Mouse (Mus musculus) myocyte (in vitro differentiated cells): ENCODE measurements at regions not wholly inside any gene's neighbourhood (a gene's known extent, or its start where the extent isn't known, plus 50 kb on each side); places are given as distances from the start of the nearest gene placed in this dataset.

Source experiments
- H3K27me3 ChIP-seq: one replicate; pipeline ENCODE4 v1.6.1; 2011; ENCODE audit not compliant: control insufficient read depth, insufficient read depth, insufficient read length
- H3K36me3 ChIP-seq: one replicate; pipeline ENCODE4 v1.6.1; 2011; ENCODE audit not compliant: control insufficient read depth, insufficient read depth
- H3K4me2 ChIP-seq: one replicate; pipeline ENCODE4 v1.6.1; 2011; ENCODE audit warnings: low read depth, control low read depth
- H3K4me3 ChIP-seq: one replicate; pipeline ENCODE4 v1.5.1; 2011; ENCODE audit warnings: mild to moderate bottlenecking, control low read depth, moderate library complexity
- H3K79me2 ChIP-seq: one replicate; pipeline ENCODE4 v1.6.1; 2011; ENCODE audit not compliant: control insufficient read depth, insufficient read depth
- H3ac ChIP-seq: one replicate; pipeline ENCODE4 v1.6.1; 2011; ENCODE audit not compliant: control insufficient read depth, insufficient read length
- CEBPB ChIP-seq: IDR thresholded peaks from 2 replicates; pipeline ENCODE4 v1.6.1; 2011; ENCODE audit warnings: mild to moderate bottlenecking, moderate library complexity; ENCODE audit not compliant: poor library complexity, insufficient read depth, severe bottlenecking
- E2F4 ChIP-seq: IDR thresholded peaks from one replicate; pipeline ENCODE4 v1.6.1; 2011; ENCODE audit warnings: mild to moderate bottlenecking, control low read depth, moderate library complexity; ENCODE audit not compliant: insufficient read depth
- MAX ChIP-seq: IDR thresholded peaks from one replicate; pipeline ENCODE4 v1.6.1; 2011; ENCODE audit warnings: low read depth, mild to moderate bottlenecking, control low read depth
- MYOD1 ChIP-seq, 3 experiments: IDR thresholded peaks; one replicate each; pipeline ENCODE4 v1.6.1; 2011; ENCODE audit warnings: control low read depth in 2 of 3, low read depth in 2 of 3, mild to moderate bottlenecking in 2 of 3, moderate library complexity in 1 of 3; ENCODE audit not compliant: insufficient read length in 2 of 3, control insufficient read depth in 1 of 3
- MYOG ChIP-seq, 3 experiments: IDR thresholded peaks; one replicate each; pipeline ENCODE4 v1.6.1; 2011; ENCODE audit warnings: control low read depth in 2 of 3, low read depth in 2 of 3, mild to moderate bottlenecking in 2 of 3; ENCODE audit not compliant: insufficient read length in 2 of 3, control insufficient read depth in 1 of 3, insufficient read depth in 1 of 3
- POLR2A ChIP-seq: IDR thresholded peaks from one replicate; pipeline ENCODE4 v1.6.1; 2011; ENCODE audit warnings: low read depth, mild to moderate bottlenecking, control low read depth, moderate library complexity; ENCODE audit not compliant: insufficient read length
- POLR2AphosphoS2 ChIP-seq: IDR thresholded peaks from one replicate; pipeline ENCODE4 v1.6.1; 2011; ENCODE audit warnings: low read depth, control low read depth; ENCODE audit not compliant: insufficient read length
- REST ChIP-seq: IDR thresholded peaks from one replicate; pipeline ENCODE4 v1.6.1; 2011; ENCODE audit warnings: mild to moderate bottlenecking, control low read depth, moderate library complexity; ENCODE audit not compliant: insufficient read depth, insufficient read length
- SRF ChIP-seq: IDR thresholded peaks from one replicate; pipeline ENCODE4 v1.6.1; 2011; ENCODE audit warnings: low read depth; ENCODE audit not compliant: control insufficient read depth, insufficient read length
- TCF12 ChIP-seq: IDR thresholded peaks from one replicate; pipeline ENCODE4 v1.6.1; 2011; ENCODE audit warnings: mild to moderate bottlenecking, control low read depth; ENCODE audit not compliant: poor library complexity, insufficient read depth, severe bottlenecking
- TCF3 ChIP-seq: IDR thresholded peaks from one replicate; pipeline ENCODE4 v1.6.1; 2011; ENCODE audit warnings: low read depth, control low read depth; ENCODE audit not compliant: insufficient read length
- USF1 ChIP-seq: IDR thresholded peaks from one replicate; pipeline ENCODE4 v1.6.1; 2011; ENCODE audit warnings: low read depth, mild to moderate bottlenecking, control low read depth, moderate library complexity

DNA sequence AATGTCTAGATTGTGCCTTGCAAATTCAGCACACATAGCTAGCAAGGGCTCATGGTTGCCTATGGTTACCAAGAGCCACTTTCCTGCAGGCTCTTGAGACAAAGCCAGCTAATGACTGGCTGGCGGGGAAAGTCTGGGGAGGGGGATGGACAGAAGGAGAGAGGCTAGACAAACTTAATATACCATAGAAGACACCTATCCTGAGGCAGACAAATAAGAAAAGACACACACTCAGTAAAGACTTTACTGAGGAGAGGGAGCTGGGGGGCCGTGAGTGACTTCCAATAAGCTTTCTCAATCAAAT lies 91.6 kb upstream of the Arhgap21 start:
- no peak overlapping the region for H3K4me3 ChIP-seq
- no peak overlapping the region for H3ac ChIP-seq
- H3K4me2 ChIP-seq = no peak overlapping the region
- no peaks in the 10 kb centered on the region for H3K36me3 ChIP-seq
- no peak for TF ChIP-seq REST
- no peak for TF ChIP-seq MAX
- no peak for TF ChIP-seq TCF3
- no peak for TF ChIP-seq MYOD1 (IDR thresholded peaks at IDR 0.05; ENCODE audit: control insufficient read depth in 1 of 3, insufficient read length in 2 of 3, low read depth in 2 of 3)
- no peak for TF ChIP-seq MYOG (IDR thresholded peaks at IDR 0.05; ENCODE audit: control insufficient read depth in 1 of 3, insufficient read depth in 1 of 3, insufficient read length in 2 of 3, low read depth in 2 of 3)
- TF ChIP-seq POLR2A = no peak
- no peak for TF ChIP-seq E2F4
- H3K79me2 ChIP-seq = no peaks in the 10 kb centered on the region
- H3K27me3 ChIP-seq = no peaks in the 10 kb centered on the region

DNA sequence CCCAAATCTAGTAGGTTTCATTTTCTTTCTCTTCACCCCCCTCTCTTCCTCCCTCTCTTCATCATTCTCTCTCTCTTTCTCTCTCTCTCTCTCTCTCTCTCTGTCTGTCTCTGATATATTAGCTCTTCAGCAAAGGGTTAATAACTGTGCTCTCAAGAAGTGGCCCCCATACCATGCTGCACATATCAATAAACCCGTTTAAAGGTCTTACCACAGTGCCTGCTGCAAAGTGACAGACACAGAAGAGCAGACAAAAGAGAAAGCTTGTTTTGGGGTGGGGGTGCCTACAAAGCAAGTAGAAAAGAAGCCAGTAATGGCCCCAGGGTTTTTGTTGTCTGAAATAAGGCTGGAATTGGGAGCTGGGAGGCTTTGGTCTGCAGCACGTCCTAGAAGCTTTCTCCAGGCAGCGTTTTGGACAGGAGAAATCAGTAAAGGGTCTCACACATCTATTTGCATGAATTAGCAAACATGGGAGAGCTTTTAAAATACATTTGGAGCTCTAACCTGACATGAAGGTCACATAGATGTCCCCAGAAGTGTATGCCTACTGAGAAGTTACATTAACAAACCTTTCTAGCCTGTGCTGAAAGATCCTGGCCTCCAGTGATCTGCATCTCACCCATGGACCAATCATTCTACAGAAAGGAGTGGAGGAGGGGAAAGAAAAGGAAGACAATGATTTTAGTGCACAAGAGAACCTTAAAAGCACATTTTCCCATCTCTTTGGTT lies 91.1 kb upstream of the Arhgap21 start:
- Histone ChIP-seq H3K36me3 (no peaks in the 10 kb centered on the region), H3K27me3 (no peaks in the 10 kb centered on the region), H3ac (no peak overlapping the region), H3K4me2 (no peak overlapping the region), H3K4me3 (no peak overlapping the region), H3K79me2 (no peaks in the 10 kb centered on the region)
- TF ChIP-seq TCF12 = no peak
- no peak for TF ChIP-seq MAX
- TF ChIP-seq USF1 = no peak
- TF ChIP-seq E2F4 = no peak
- no peak for TF ChIP-seq REST
- no peak for TF ChIP-seq POLR2AphosphoS2
- no peak for TF ChIP-seq MYOG (IDR thresholded peaks at IDR 0.05; ENCODE audit: control insufficient read depth in 1 of 3, insufficient read depth in 1 of 3, insufficient read length in 2 of 3, low read depth in 2 of 3)
- no peak for TF ChIP-seq TCF3
- TF ChIP-seq CEBPB = no peak
- no peak for TF ChIP-seq POLR2A
- no peak for TF ChIP-seq SRF

DNA sequence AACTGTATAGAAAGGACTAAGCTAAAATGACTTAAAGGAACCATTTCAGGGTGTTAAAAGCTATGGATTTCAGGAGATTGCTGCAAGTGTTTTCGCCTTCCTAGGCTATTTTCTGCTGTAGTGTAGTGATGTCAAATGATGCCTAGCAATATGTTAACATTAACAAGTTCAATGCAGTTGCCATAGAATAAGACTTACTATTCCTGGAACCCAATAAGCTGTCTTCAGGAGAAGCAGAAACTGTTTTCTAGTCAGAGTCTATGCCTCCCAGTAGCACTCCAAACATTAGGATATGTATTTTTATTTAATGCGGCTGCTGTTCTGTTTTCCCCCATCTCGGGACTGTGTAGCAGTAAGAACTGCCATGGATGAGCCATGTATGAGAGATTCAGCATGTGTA lies 90.3 kb upstream of the Arhgap21 start:
- no peak overlapping the region for H3K4me2 ChIP-seq
- H3K36me3 ChIP-seq = no peaks in the 10 kb centered on the region
- no peak overlapping the region for H3K4me3 ChIP-seq
- no peak for TF ChIP-seq CEBPB
- no peak for TF ChIP-seq TCF3
- no peak for TF ChIP-seq MYOD1 (IDR thresholded peaks at IDR 0.05; ENCODE audit: control insufficient read depth in 1 of 3, insufficient read length in 2 of 3, low read depth in 2 of 3)
- TF ChIP-seq USF1 = no peak
- TF ChIP-seq MYOG (IDR thresholded peaks at IDR 0.05; ENCODE audit: control insufficient read depth in 1 of 3, insufficient read depth in 1 of 3, insufficient read length in 2 of 3, low read depth in 2 of 3) = no peak
- TF ChIP-seq SRF = no peak
- TF ChIP-seq E2F4 = no peak
- TF ChIP-seq POLR2A = no peak
- no peak for TF ChIP-seq REST
- no peak for TF ChIP-seq POLR2AphosphoS2
- no peaks in the 10 kb centered on the region for H3K27me3 ChIP-seq
- no peaks in the 10 kb centered on the region for H3K79me2 ChIP-seq
- no peak overlapping the region for H3ac ChIP-seq

DNA sequence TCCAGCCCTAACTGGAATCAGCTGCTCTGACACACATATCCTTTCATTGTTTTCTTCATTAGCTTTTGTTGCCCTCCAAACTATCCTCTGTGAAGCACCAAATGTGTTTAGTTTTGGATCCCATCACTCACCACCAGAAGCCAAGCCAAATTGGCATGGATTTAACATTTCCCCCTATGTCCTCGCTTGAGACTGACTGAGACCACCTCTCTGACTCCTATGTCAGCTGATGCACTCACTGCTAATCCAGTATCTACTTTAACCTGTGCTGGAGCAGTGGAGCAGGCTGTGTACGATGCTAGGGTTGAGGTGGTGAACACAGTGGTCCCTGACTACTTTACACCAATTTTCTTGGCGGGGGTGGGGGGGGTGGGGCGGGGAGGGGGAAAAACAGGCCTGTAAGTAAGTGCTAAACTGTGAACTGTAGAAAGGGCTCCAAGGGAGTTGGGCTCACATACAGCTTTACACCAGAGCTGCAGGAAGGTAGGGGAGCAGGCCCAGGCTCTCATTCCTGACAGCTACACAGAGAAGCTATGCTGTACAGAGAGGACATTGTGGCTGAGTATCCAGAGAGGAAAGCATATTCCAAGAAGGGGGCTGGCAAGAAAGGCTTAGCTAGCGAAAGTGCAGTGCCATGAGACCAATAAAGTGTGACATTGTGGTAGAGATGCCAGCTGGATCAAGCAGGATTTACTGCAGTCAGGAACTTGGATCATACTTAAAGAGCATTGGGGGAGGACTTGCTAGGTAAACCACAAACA lies 87.9 kb upstream of the Arhgap21 start:
- Histone ChIP-seq H3K79me2 (no peaks in the 10 kb centered on the region), H3K36me3 (no peaks in the 10 kb centered on the region), H3K27me3 (no peaks in the 10 kb centered on the region), H3K4me2 (no peak overlapping the region), H3K4me3 (no peak overlapping the region), H3ac (no peak overlapping the region)
- TF ChIP-seq MAX (no peak), USF1 (no peak), E2F4 (no peak), REST (no peak), CEBPB (no peak), POLR2A (no peak), MYOG (IDR thresholded peaks at IDR 0.05; ENCODE audit: control insufficient read depth in 1 of 3, insufficient read depth in 1 of 3, insufficient read length in 2 of 3, low read depth in 2 of 3) (no peak), POLR2AphosphoS2 (no peak), SRF (no peak), TCF3 (no peak), MYOD1 (IDR thresholded peaks at IDR 0.05; ENCODE audit: control insufficient read depth in 1 of 3, insufficient read length in 2 of 3, low read depth in 2 of 3) (no peak)
